Mouse (Mus musculus) lung, adult 2 months (tissue): ENCODE measurements at regions not wholly inside any gene's neighbourhood (a gene's known extent, or its start where the extent isn't known, plus 50 kb on each side); places are given as distances from the start of the nearest gene placed in this dataset.

Experiments used
- CTCF ChIP-seq: fragments of 200-500 bp; IDR thresholded peaks from 2 replicates; pipeline ENCODE4 v1.5.1; 2011; ENCODE audit warnings: mild to moderate bottlenecking, low read length, control low read depth; ENCODE audit not compliant: insufficient read depth
- POLR2A ChIP-seq: fragments of 200-500 bp; IDR thresholded peaks from 2 replicates; pipeline ENCODE4 v1.6.1; 2011; ENCODE audit warnings: low read depth, mild to moderate bottlenecking, control low read depth, low read length, borderline replicate concordance; ENCODE audit errors: extremely low read depth

DNA sequence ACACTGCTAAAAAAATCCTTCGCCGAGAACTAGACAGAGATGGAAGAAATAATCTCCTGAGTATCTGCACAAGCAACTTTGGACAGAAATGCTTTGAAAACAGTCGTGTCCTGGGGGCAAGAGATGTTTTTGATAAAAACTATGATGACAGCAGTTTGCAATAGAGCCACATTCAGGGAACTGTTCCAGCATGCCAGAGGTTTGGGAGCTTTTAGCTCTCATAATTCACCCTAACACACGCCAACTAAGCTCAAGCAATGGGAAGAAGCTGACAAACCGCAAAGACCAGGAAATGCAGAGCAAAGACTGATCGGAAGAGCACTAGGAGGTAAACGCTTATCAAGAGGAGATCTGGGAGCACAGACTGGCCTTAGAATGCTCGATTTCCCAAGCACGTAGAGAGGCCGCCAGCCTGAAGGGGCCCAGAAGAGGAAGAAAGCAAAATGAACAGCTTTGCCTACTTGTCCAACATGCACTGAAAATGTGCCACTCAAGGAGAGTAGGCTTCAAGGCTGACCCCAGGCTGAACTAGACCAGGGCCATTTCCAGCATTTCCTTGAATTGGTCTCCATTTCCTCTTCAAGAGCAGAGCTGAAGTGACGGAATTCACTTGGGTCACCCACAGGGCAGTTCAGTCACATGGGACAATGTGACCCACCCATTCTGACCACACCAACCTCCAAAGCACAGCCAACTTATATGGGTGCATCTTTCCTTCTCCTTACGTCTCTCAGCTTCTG is 130.7 kb downstream of the Kcna5 start:
- TF ChIP-seq POLR2A, result no peak
- no peak for TF ChIP-seq CTCF
